Mouse (Mus musculus): ENCODE results near the gene Htr6. TPM values are rescaled to one million over a fixed set of nuclear protein-coding genes. Genes with fewer than 3 reads are reported as not detected.
A peak's percentile ranks its signal among the peaks of the same experiment; 100 is the strongest.

Htr6 gene
- not detected in 2 replicates for polyA plus RNA-seq (2014; fragmentation: Nextera tagmentation; extraction: Ambion mirVana)

DNA sequence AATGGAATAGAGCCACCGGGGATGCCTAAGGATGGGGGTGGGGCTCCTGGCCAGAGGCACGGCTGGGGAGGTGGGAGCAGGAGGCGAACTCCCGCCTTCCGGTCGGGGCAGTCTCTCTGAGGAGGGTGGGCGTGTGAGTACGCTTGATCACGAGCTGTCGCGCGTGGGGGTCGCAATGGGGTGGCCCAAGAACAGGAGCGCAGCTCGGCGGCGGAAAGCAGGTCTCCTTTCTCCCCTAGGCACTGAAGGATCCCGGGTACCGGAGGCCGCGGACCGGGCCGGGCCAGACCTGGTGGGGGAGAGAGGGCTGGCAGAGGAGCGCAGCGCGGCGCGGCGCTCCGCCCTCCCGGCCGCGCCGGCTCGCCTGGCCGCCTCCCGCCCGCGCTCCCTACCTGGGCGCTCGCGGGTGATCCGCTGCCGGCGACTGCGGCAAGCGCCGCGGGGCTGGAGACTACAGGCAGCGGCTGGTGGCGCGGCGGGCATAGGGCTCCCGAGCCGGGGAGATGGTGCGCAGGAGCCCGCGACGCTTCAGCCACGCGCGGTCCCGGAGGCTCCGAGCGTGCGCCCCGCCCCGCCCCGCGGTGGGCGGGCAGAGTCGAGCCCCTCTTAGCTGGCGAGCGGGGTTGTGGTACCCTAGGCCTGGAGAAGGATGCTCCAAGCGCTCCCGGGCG, at the start of gene Htr6:
Gene Htr6, minus strand, starts transcription at position 530 of the 671 bp plus-strand sequence.
- peaks cover 0 to 14% of the 10 kb centered on the region in 2 experiments; a peak in 2 of 4 replicates for H3K4me1 ChIP-seq (ENCODE audit: control insufficient read depth in 2 of 2, insufficient read depth in 2 of 2, low read length in 2 of 2)
- H3K27ac ChIP-seq (replicated peaks in 1 of 2; ENCODE audit: control insufficient read depth in 1 of 2, insufficient read depth in 1 of 2, low read depth in 2 of 2, low read length in 2 of 2) = no peak within 1 kb of the TSS
- H3K9ac ChIP-seq (ENCODE audit: low read length) = peak within 1 kb of the TSS; percentile 41; the same call in 1 of the 2 replicates
- no peak for ATAC-seq (ENCODE audit: insufficient number of reproducible peaks, insufficient read depth, low FRiP score, low read depth)
- H3K4me2 ChIP-seq (ENCODE audit: low read length) = peak within 1 kb of the TSS; percentile 88
- H3K4me3 ChIP-seq (ENCODE audit: control insufficient read depth in 1 of 2, insufficient read depth in 1 of 2, low read depth in 1 of 2, low read length in 2 of 2) = peak within 1 kb of the TSS; percentile 40 to 55
- WGBS = under 1% methylated on average over 59 of the region's 77 CpGs
- no peaks in the 10 kb centered on the region for H3K36me3 ChIP-seq (ENCODE audit: control insufficient read depth, insufficient read depth, low read length)
- peaks cover 66% of the 10 kb centered on the region for H3K27me3 ChIP-seq (ENCODE audit: control insufficient read depth, insufficient read depth, low read length)
- H3K9me3 ChIP-seq (ENCODE audit: control insufficient read depth, low read length) = no peaks in the 10 kb centered on the region

DNA sequence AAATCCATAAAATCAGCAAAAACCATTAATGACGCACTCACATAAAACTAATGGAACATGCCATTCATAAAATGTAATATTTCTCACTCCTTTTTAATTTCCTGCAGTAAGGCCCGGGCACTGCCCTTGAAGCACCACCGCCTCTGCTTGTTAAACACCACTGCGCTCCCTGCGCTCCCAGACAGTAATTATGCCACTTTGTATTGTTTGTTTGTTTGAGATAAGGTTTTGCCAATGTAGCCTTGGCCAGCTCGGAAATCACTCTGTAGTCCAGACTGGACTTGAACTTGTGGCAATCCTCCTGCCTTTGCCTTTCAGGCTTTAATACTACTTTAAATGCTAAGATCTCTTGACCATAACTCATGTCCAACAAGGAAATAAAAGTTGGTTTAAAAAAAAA, 49.6 kb upstream of the Htr6 start:
- no peaks in the 10 kb centered on the region for H3K27me3 ChIP-seq (ENCODE audit: control insufficient read depth, insufficient read depth, low read length)
- H3K4me2 ChIP-seq (ENCODE audit: low read length) = no peak overlapping the region
- no peak overlapping the region for H3K4me3 ChIP-seq (ENCODE audit: control insufficient read depth in 1 of 2, insufficient read depth in 1 of 2, low read depth in 1 of 2, low read length in 2 of 2)
- 77% methylated on average over 6 of the region's 6 CpGs for WGBS
- no peak overlapping the region for H3K9ac ChIP-seq (ENCODE audit: low read length)
- 0 out of 2 replicates have a peak, but pooled peaks cover 2% of the 10 kb centered on the region for H3K36me3 ChIP-seq (ENCODE audit: control insufficient read depth, insufficient read depth, low read length)
- H3K9me3 ChIP-seq (ENCODE audit: control insufficient read depth, low read length) = peaks cover 6% of the 10 kb centered on the region; the same call in 1 of the 2 replicates
- ATAC-seq (ENCODE audit: insufficient number of reproducible peaks, insufficient read depth, low FRiP score, low read depth) = no peak
- no peak overlapping the region for H3K27ac ChIP-seq (replicated peaks in 1 of 2; ENCODE audit: control insufficient read depth in 1 of 2, insufficient read depth in 1 of 2, low read depth in 2 of 2, low read length in 2 of 2)
- H3K4me1 ChIP-seq (ENCODE audit: control insufficient read depth in 2 of 2, insufficient read depth in 2 of 2, low read length in 2 of 2) = peaks cover 2 to 21% of the 10 kb centered on the region in 2 experiments; a peak in 3 of 4 replicates

DNA sequence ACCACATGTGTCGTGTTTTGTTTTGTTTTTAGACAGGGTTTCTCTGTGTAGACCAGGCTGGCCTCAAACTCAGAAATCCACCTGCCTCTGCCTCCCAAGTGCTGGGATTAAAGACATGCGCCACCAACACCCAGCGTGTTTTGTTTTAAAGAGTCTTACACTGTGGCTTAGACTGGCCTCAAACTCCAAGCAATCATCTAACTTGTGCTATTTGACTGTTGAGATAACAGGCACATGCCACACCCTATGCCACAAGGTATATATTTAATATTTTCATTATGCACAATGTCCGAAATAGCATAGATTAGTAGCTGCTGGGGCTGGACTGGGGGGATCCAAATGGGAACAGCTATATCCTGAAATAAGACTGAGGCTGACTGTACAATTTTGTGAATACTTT, 47.2 kb upstream of the Htr6 start:
- no peak overlapping the region for H3K4me2 ChIP-seq (ENCODE audit: low read length)
- H3K27ac ChIP-seq (replicated peaks in 1 of 2; ENCODE audit: control insufficient read depth in 1 of 2, insufficient read depth in 1 of 2, low read depth in 2 of 2, low read length in 2 of 2) = no peak overlapping the region
- 0 out of 2 replicates have a peak, but pooled peaks cover 2% of the 10 kb centered on the region for H3K36me3 ChIP-seq (ENCODE audit: control insufficient read depth, insufficient read depth, low read length)
- H3K27me3 ChIP-seq (ENCODE audit: control insufficient read depth, insufficient read depth, low read length) = no peaks in the 10 kb centered on the region
- no peak for ATAC-seq (ENCODE audit: insufficient number of reproducible peaks, insufficient read depth, low FRiP score, low read depth)
- 0 out of 4 replicates have a peak, but pooled peaks cover 0 to 3% of the 10 kb centered on the region in 2 experiments for H3K4me1 ChIP-seq (ENCODE audit: control insufficient read depth in 2 of 2, insufficient read depth in 2 of 2, low read length in 2 of 2)
- peaks cover 6% of the 10 kb centered on the region; the same call in 1 of the 2 replicates for H3K9me3 ChIP-seq (ENCODE audit: control insufficient read depth, low read length)
- no peak overlapping the region for H3K4me3 ChIP-seq (ENCODE audit: control insufficient read depth in 1 of 2, insufficient read depth in 1 of 2, low read depth in 1 of 2, low read length in 2 of 2)
- 93% methylated on average over 4 of the region's 4 CpGs for WGBS
- H3K9ac ChIP-seq (ENCODE audit: low read length) = no peak overlapping the region

DNA sequence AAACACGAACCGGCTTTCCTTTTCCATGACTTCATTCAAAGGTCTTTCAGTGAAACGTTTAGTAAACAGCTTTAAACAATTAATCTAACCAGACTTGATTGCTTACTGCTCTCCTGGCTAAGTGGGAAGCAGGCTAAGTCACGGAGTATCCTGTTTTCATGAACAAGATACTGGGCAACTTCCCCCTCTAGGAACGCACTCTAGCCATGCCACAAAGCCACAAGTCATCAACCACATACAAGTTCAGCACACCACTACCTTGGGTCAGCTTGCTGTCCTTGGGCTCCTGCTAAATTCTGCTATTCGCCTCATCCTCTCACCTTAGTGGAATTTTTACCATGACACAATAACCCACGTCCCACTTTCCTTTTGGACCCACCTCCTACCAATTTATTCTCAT, 45.6 kb upstream of the Htr6 start:
- no peak overlapping the region for H3K4me2 ChIP-seq (ENCODE audit: low read length)
- H3K27ac ChIP-seq (replicated peaks in 1 of 2; ENCODE audit: control insufficient read depth in 1 of 2, insufficient read depth in 1 of 2, low read depth in 2 of 2, low read length in 2 of 2) = no peak overlapping the region
- no peak for ATAC-seq (ENCODE audit: insufficient number of reproducible peaks, insufficient read depth, low FRiP score, low read depth)
- peaks cover 6% of the 10 kb centered on the region; the same call in 1 of the 2 replicates for H3K9me3 ChIP-seq (ENCODE audit: control insufficient read depth, low read length)
- no peaks in the 10 kb centered on the region for H3K36me3 ChIP-seq (ENCODE audit: control insufficient read depth, insufficient read depth, low read length)
- no peaks in the 10 kb centered on the region for H3K27me3 ChIP-seq (ENCODE audit: control insufficient read depth, insufficient read depth, low read length)
- no peak overlapping the region for H3K4me3 ChIP-seq (ENCODE audit: control insufficient read depth in 1 of 2, insufficient read depth in 1 of 2, low read depth in 1 of 2, low read length in 2 of 2)
- peaks cover 0 to 7% of the 10 kb centered on the region in 2 experiments; a peak in 1 of 4 replicates for H3K4me1 ChIP-seq (ENCODE audit: control insufficient read depth in 2 of 2, insufficient read depth in 2 of 2, low read length in 2 of 2)
- no peak overlapping the region for H3K9ac ChIP-seq (ENCODE audit: low read length)
- WGBS = 72% methylated on average over 7 of the region's 7 CpGs

DNA sequence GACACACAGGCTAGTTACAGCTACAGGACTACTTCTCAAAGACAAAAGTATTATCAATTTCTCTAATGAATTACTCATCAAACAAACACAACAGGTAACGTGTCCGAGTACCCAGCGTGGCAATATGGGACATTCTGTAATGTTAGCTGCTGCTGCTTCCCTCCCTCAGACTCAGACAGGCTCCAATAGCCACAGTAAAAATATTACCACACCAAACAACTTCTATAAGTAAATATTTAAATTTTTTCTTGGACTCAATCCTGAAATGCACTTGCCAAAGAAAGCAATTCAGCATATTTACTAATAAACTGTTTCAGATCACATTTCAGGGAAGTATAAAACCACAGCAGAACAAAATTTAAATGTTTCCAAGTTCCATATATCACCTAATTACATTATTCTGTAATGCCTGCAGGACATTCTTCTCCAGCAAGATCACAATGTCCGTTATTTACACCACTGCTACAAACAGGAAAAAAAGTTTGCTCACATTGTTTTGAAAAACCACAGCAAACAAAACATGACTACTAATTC, 45.0 kb upstream of the Htr6 start:
- Histone ChIP-seq H3K27ac (replicated peaks in 1 of 2; ENCODE audit: control insufficient read depth in 1 of 2, insufficient read depth in 1 of 2, low read depth in 2 of 2, low read length in 2 of 2) (no peak overlapping the region), H3K9ac (ENCODE audit: low read length) (no peak overlapping the region), H3K4me2 (ENCODE audit: low read length) (no peak overlapping the region), H3K27me3 (ENCODE audit: control insufficient read depth, insufficient read depth, low read length) (no peaks in the 10 kb centered on the region), H3K4me3 (ENCODE audit: control insufficient read depth in 1 of 2, insufficient read depth in 1 of 2, low read depth in 1 of 2, low read length in 2 of 2) (no peak overlapping the region), H3K4me1 (ENCODE audit: control insufficient read depth in 2 of 2, insufficient read depth in 2 of 2, low read length in 2 of 2) (peaks cover 0 to 7% of the 10 kb centered on the region in 2 experiments; a peak in 1 of 4 replicates), H3K9me3 (ENCODE audit: control insufficient read depth, low read length) (peaks cover 6% of the 10 kb centered on the region; the same call in 1 of the 2 replicates), H3K36me3 (ENCODE audit: control insufficient read depth, insufficient read depth, low read length) (no peaks in the 10 kb centered on the region)
- 93% methylated on average over 4 of the region's 4 CpGs for WGBS
- no peak for ATAC-seq (ENCODE audit: insufficient number of reproducible peaks, insufficient read depth, low FRiP score, low read depth)

DNA sequence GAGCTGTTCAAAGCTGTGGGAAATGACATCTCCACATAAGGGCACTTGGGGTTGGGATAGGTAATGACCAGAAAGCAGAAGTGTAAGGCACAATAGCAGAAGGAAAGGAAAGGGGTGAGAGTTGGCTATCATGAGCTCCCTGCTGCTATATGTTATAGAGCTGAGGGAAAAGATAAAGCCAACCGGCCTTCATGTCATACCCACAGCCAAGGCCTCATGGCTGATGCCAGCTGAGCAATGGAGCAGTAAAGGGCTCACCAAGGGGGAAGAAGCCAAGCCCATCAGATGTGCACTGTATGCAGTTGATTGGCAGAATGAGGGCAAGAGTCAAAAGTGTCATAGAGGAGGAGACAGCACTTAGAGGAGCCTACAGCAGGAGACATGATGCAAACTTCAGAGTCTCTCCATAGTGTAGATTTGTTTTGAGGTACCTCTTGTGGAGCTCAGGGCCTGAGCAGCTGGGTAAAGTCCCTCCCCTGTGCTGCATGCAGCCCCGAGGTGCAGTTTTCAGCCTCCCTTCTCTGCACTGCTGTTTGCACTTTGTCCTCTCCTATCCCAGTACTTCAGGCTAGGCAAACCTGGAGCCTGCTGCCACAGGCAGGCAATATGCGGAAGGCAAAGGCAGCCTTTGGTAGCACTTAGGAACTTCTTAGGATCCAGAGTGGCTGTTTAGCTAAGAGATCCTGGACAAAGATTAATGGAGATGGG, 41.1 kb upstream of the Htr6 start:
- 0 out of 2 replicates have a peak, but pooled peaks cover under 1% of the 10 kb centered on the region for H3K9me3 ChIP-seq (ENCODE audit: control insufficient read depth, low read length)
- ATAC-seq (ENCODE audit: insufficient number of reproducible peaks, insufficient read depth, low FRiP score, low read depth) = no peak
- H3K4me3 ChIP-seq (ENCODE audit: control insufficient read depth in 1 of 2, insufficient read depth in 1 of 2, low read depth in 1 of 2, low read length in 2 of 2) = no peak overlapping the region
- H3K4me1 ChIP-seq (ENCODE audit: control insufficient read depth in 2 of 2, insufficient read depth in 2 of 2, low read length in 2 of 2) = peaks cover 6 to 23% of the 10 kb centered on the region in 2 experiments
- no peak overlapping the region for H3K27ac ChIP-seq (replicated peaks in 1 of 2; ENCODE audit: control insufficient read depth in 1 of 2, insufficient read depth in 1 of 2, low read depth in 2 of 2, low read length in 2 of 2)
- H3K27me3 ChIP-seq (ENCODE audit: control insufficient read depth, insufficient read depth, low read length) = no peaks in the 10 kb centered on the region
- WGBS = 74% methylated on average over 3 of the region's 3 CpGs
- no peak overlapping the region for H3K4me2 ChIP-seq (ENCODE audit: low read length)
- no peaks in the 10 kb centered on the region for H3K36me3 ChIP-seq (ENCODE audit: control insufficient read depth, insufficient read depth, low read length)
- H3K9ac ChIP-seq (ENCODE audit: low read length) = no peak overlapping the region

DNA sequence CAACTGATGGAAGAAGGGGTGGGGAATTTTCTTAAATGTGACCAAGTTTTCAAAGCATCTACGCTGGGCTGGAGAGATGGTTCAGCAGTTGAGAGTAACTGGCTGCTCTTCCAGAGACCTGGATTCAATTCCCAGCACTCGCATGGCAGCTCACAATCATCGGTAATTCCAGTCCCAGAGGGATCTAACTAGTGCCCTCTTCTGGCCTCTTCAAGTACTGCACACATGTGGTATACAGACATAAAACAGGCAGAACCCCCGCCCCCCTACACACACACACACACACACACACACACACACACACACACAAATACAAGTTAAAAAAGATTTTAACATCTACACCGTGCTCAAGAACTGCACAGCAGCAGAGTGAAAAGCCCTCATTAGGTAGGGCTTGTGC, 40.4 kb upstream of the Htr6 start:
- Histone ChIP-seq H3K27me3 (ENCODE audit: control insufficient read depth, insufficient read depth, low read length) (no peaks in the 10 kb centered on the region), H3K36me3 (ENCODE audit: control insufficient read depth, insufficient read depth, low read length) (no peaks in the 10 kb centered on the region), H3K4me3 (ENCODE audit: control insufficient read depth in 1 of 2, insufficient read depth in 1 of 2, low read depth in 1 of 2, low read length in 2 of 2) (no peak overlapping the region), H3K4me1 (ENCODE audit: control insufficient read depth in 2 of 2, insufficient read depth in 2 of 2, low read length in 2 of 2) (peaks cover 13 to 31% of the 10 kb centered on the region in 2 experiments), H3K4me2 (ENCODE audit: low read length) (no peak overlapping the region), H3K9ac (ENCODE audit: low read length) (no peak overlapping the region), H3K27ac (replicated peaks in 1 of 2; ENCODE audit: control insufficient read depth in 1 of 2, insufficient read depth in 1 of 2, low read depth in 2 of 2, low read length in 2 of 2) (no peak overlapping the region), H3K9me3 (ENCODE audit: control insufficient read depth, low read length) (no peaks in the 10 kb centered on the region)
- WGBS = 92% methylated on average over 5 of the region's 5 CpGs
- no peak for ATAC-seq (ENCODE audit: insufficient number of reproducible peaks, insufficient read depth, low FRiP score, low read depth)

Data from heart, embryonic 14.5 days (tissue).